Mouse (Mus musculus): ENCODE measurements at regions not wholly inside any gene's neighbourhood (a gene's known extent, or its start where the extent isn't known, plus 50 kb on each side); places are given as distances from the start of the nearest gene placed in this dataset.
"Not testable (repeated sequence)": the region's sequence is repeated elsewhere in the genome, so short reads cannot be mapped to it uniquely, and the experiment has no call there.

GRCm38 (mm10) chr8:55558751-55559150 is 348.0 kb downstream of the Adam29 start:
- not testable (repeated sequence) for DNase-seq (ENCODE audit: low spot score)

- DNase-seq (ENCODE audit: low spot score): no peak
Observed at GRCm38 (mm10) chr8:55538868-55539267, 367.9 kb downstream of the Adam29 start.

GRCm38 (mm10) chr8:55529397-55529796 is 377.4 kb downstream of the Adam29 start:
- DNase-seq (ENCODE audit: low spot score): not testable (repeated sequence)

GRCm38 (mm10) chr8:55519151-55519550 is 387.6 kb downstream of the Adam29 start:
- peak; percentile 27 for DNase-seq (ENCODE audit: low spot score)

- no peak for DNase-seq (ENCODE audit: low spot score)
Observed at GRCm38 (mm10) chr8:55477336-55477735, 429.4 kb downstream of the Adam29 start.

- no peak for DNase-seq (ENCODE audit: low spot score)
Observed at GRCm38 (mm10) chr8:55476923-55477322, 429.8 kb downstream of the Adam29 start.

- no peak for DNase-seq (ENCODE audit: low spot score)
Observed at GRCm38 (mm10) chr8:55472386-55472785, 434.4 kb downstream of the Adam29 start.

- not testable (repeated sequence) for DNase-seq (ENCODE audit: low spot score)
Observed at GRCm38 (mm10) chr8:55466771-55467170, 440.0 kb downstream of the Adam29 start.

GRCm38 (mm10) chr8:55465951-55466350 is 440.8 kb downstream of the Adam29 start:
- DNase-seq (ENCODE audit: low spot score): not testable (repeated sequence)

GRCm38 (mm10) chr8:55465419-55465818 is 441.3 kb downstream of the Adam29 start:
- DNase-seq (ENCODE audit: low spot score): no peak

GRCm38 (mm10) chr8:55464855-55465169 is 441.9 kb downstream of the Adam29 start:
- no peak for DNase-seq (ENCODE audit: low spot score)

GRCm38 (mm10) chr8:55464036-55464854 is 442.5 kb downstream of the Adam29 start:
- DNase-seq (ENCODE audit: low spot score): no peak

GRCm38 (mm10) chr8:55460790-55461189 is 446.0 kb downstream of the Adam29 start:
- DNase-seq (ENCODE audit: low spot score): not testable (repeated sequence)

- no peak for DNase-seq (ENCODE audit: low spot score)
Observed at GRCm38 (mm10) chr8:55457436-55457835, 449.3 kb downstream of the Adam29 start.
